Mouse (Mus musculus) forebrain, embryonic 12.5 days (tissue): ENCODE measurements around the gene Rtkn. TPM values are rescaled to one million over a fixed set of nuclear protein-coding genes. Genes with fewer than 3 reads are reported as not detected.

Source experiments
- ATAC-seq: fragments of 200-750 bp; cut with Nextera tagmentation; 2 replicates; pipeline ENCODE4 v1.8.0; 2017; ENCODE audit warnings: moderate TSS enrichment; ENCODE audit not compliant: low FRiP score
- H3K27ac ChIP-seq: fragments of 300-500 bp; sonication (generic); 2 replicates; pipeline ENCODE4 v1.5.1; 2016; ENCODE audit warnings: mild to moderate bottlenecking
- H3K27me3 ChIP-seq: fragments of 300-500 bp; sonication (generic); 2 replicates; pipeline ENCODE4 v1.6.1; 2016; ENCODE audit warnings: mild to moderate bottlenecking
- H3K36me3 ChIP-seq: fragments of 300-500 bp; sonication (generic); replicated peaks from 2 replicates; pipeline ENCODE4 v1.6.1; 2016; ENCODE audit warnings: mild to moderate bottlenecking
- H3K4me1 ChIP-seq: fragments of 300-500 bp; sonication (generic); 2 replicates; pipeline ENCODE4 v1.6.1; 2016
- H3K4me2 ChIP-seq: fragments of 300-500 bp; sonication (generic); 2 replicates; pipeline ENCODE4 v1.6.1; 2016; ENCODE audit warnings: mild to moderate bottlenecking, moderate library complexity
- H3K4me3 ChIP-seq: fragments of 300-500 bp; sonication (generic); replicated peaks from 2 replicates; pipeline ENCODE4 v1.5.1; 2016; ENCODE audit warnings: mild to moderate bottlenecking
- H3K9ac ChIP-seq: fragments of 300-500 bp; sonication (generic); 2 replicates; pipeline ENCODE4 v1.6.1; 2016; ENCODE audit warnings: mild to moderate bottlenecking
- H3K9me3 ChIP-seq: fragments of 300-500 bp; sonication (generic); 2 replicates; pipeline ENCODE4 v1.6.1; 2016
- WGBS: fragments of 180-500 bp; shearing (Covaris S2); methylation state at CpG from one replicate; pipeline ENCODE4 v1.1.7; 2016; 5-methylcytosine and 5-hydroxymethylcytosine counted together
- polyA plus RNA-seq: library from polyadenylated mRNA; unstranded; fragments of >200 nt; fragmentation: Nextera tagmentation; extraction: Ambion mirVana; gene quantifications from 2 replicates; pipeline ENCODE4 v1.2.1, GENCODE M21; 2016

Rtkn gene
- polyA plus RNA-seq, 1 experiment from 2014 or later, result 19.9 TPM

- Histone ChIP-seq H3K9me3 (no peaks in the 10 kb centered on the region), H3K4me2 (no peak overlapping the region), H3K4me1 (peaks cover 37% of the 10 kb centered on the region), H3K36me3 (0 out of 2 replicates have a peak, but pooled peaks cover 6% of the 10 kb centered on the region), H3K27ac (no peak overlapping the region), H3K4me3 (no peak overlapping the region), H3K9ac (no peak overlapping the region), H3K27me3 (no peaks in the 10 kb centered on the region)
- 91% methylated on average over 5 of the region's 5 CpGs for WGBS
- no peak for ATAC-seq
Measured at GRCm38 (mm10) chr6:83169872-83170271, 34.6 kb downstream of the Rtkn start.

GRCm38 (mm10) chr6:83171063-83171462, 35.8 kb downstream of the Rtkn start:
- Histone ChIP-seq H3K4me2 (no peak overlapping the region), H3K36me3 (0 out of 2 replicates have a peak, but pooled peaks cover 6% of the 10 kb centered on the region), H3K27me3 (no peaks in the 10 kb centered on the region), H3K4me1 (peaks cover 32% of the 10 kb centered on the region), H3K9ac (no peak overlapping the region), H3K27ac (no peak overlapping the region), H3K9me3 (no peaks in the 10 kb centered on the region), H3K4me3 (no peak overlapping the region)
- 85% methylated on average over 5 of the region's 5 CpGs for WGBS
- ATAC-seq, result no peak

GRCm38 (mm10) chr6:83172240-83172920, 37.1 kb downstream of the Rtkn start:
- H3K36me3 ChIP-seq, result 0 out of 2 replicates have a peak, but pooled peaks cover 6% of the 10 kb centered on the region
- 0 out of 2 replicates have a peak overlapping the region, but pooled peaks have one; percentile 10 for H3K4me3 ChIP-seq
- WGBS, result 54% methylated on average over 9 of the region's 9 CpGs
- no peak overlapping the region for H3K9ac ChIP-seq
- ATAC-seq, result no peak
- H3K27ac ChIP-seq, result peak overlapping the region; percentile 26
- peak overlapping the region; percentile 3; the same call in 1 of the 2 replicates for H3K4me2 ChIP-seq
- no peaks in the 10 kb centered on the region for H3K27me3 ChIP-seq
- H3K4me1 ChIP-seq, result peaks cover 19% of the 10 kb centered on the region
- H3K9me3 ChIP-seq, result no peaks in the 10 kb centered on the region

- Histone ChIP-seq H3K4me1 (peaks cover 26% of the 10 kb centered on the region), H3K36me3 (0 out of 2 replicates have a peak, but pooled peaks cover 6% of the 10 kb centered on the region), H3K27me3 (no peaks in the 10 kb centered on the region), H3K4me3 (no peak overlapping the region), H3K27ac (no peak overlapping the region), H3K9me3 (no peaks in the 10 kb centered on the region), H3K9ac (no peak overlapping the region), H3K4me2 (no peak overlapping the region)
- 88% methylated on average over 8 of the region's 8 CpGs for WGBS
- no peak for ATAC-seq
Measured at GRCm38 (mm10) chr6:83175996-83176395, 40.7 kb downstream of the Rtkn start.

GRCm38 (mm10) chr6:83179390-83180117, 44.3 kb downstream of the Rtkn start:
- Histone ChIP-seq H3K4me2 (peak overlapping the region; percentile 62), H3K36me3 (peaks cover 22% of the 10 kb centered on the region), H3K9ac (peak overlapping the region; percentile 61), H3K9me3 (no peaks in the 10 kb centered on the region), H3K27me3 (no peaks in the 10 kb centered on the region), H3K4me1 (peaks cover 16% of the 10 kb centered on the region), H3K4me3 (peak overlapping the region; percentile 37), H3K27ac (no peak overlapping the region)
- 15% methylated on average over 12 of the region's 12 CpGs for WGBS
- ATAC-seq, result peak; percentile 76

GRCm38 (mm10) chr6:83180605-83181004, 45.3 kb downstream of the Rtkn start:
- no peak overlapping the region for H3K4me3 ChIP-seq
- peaks cover 24% of the 10 kb centered on the region for H3K36me3 ChIP-seq
- H3K9ac ChIP-seq, result no peak overlapping the region; the same call in 1 of the 2 replicates
- H3K4me1 ChIP-seq, result peaks cover 23% of the 10 kb centered on the region
- H3K9me3 ChIP-seq, result no peaks in the 10 kb centered on the region
- no peaks in the 10 kb centered on the region for H3K27me3 ChIP-seq
- ATAC-seq, result no peak
- H3K4me2 ChIP-seq, result no peak overlapping the region
- H3K27ac ChIP-seq, result no peak overlapping the region
- WGBS, result 87% methylated on average over 6 of the region's 6 CpGs

- no peak for ATAC-seq
- Histone ChIP-seq H3K9ac (no peak overlapping the region), H3K4me1 (peaks cover 41% of the 10 kb centered on the region), H3K4me3 (no peak overlapping the region), H3K27me3 (no peaks in the 10 kb centered on the region), H3K27ac (no peak overlapping the region), H3K4me2 (no peak overlapping the region), H3K9me3 (no peaks in the 10 kb centered on the region), H3K36me3 (peaks cover 39% of the 10 kb centered on the region)
- 90% methylated on average over 3 of the region's 3 CpGs for WGBS
Measured at GRCm38 (mm10) chr6:83184858-83185435, 49.7 kb downstream of the Rtkn start.

GRCm38 (mm10) chr6:83185895-83186861, 50.9 kb downstream of the Rtkn start:
- peaks cover 52% of the 10 kb centered on the region for H3K36me3 ChIP-seq
- H3K27me3 ChIP-seq, result no peaks in the 10 kb centered on the region
- no peaks in the 10 kb centered on the region for H3K9me3 ChIP-seq
- H3K4me2 ChIP-seq, result peak overlapping the region; percentile 66
- H3K4me3 ChIP-seq, result peak overlapping the region; percentile 48
- H3K4me1 ChIP-seq, result peaks cover 36% of the 10 kb centered on the region
- peak overlapping the region; percentile 69 for H3K27ac ChIP-seq
- peak overlapping the region; percentile 68 for H3K9ac ChIP-seq
- peak; percentile 95 for ATAC-seq
- 4% methylated on average over 25 of the region's 25 CpGs for WGBS

GRCm38 (mm10) chr6:83186946-83187345, 51.7 kb downstream of the Rtkn start:
- Histone ChIP-seq H3K4me3 (peak overlapping the region; percentile 48), H3K27ac (peak overlapping the region; percentile 69), H3K9me3 (no peaks in the 10 kb centered on the region), H3K9ac (peak overlapping the region; percentile 68), H3K4me2 (peak overlapping the region; percentile 66), H3K27me3 (no peaks in the 10 kb centered on the region), H3K36me3 (peaks cover 59% of the 10 kb centered on the region), H3K4me1 (peaks cover 36% of the 10 kb centered on the region)
- no peak for ATAC-seq
- 58% methylated on average over 2 of the region's 2 CpGs for WGBS

- ATAC-seq, result no peak
- Histone ChIP-seq H3K4me2 (no peak overlapping the region), H3K27me3 (no peaks in the 10 kb centered on the region), H3K4me3 (no peak overlapping the region), H3K36me3 (peaks cover 98% of the 10 kb centered on the region), H3K9ac (no peak overlapping the region), H3K4me1 (peaks cover under 1% of the 10 kb centered on the region; the same call in 1 of the 2 replicates), H3K9me3 (no peaks in the 10 kb centered on the region), H3K27ac (no peak overlapping the region)
- WGBS, result 89% methylated on average over 7 of the region's 7 CpGs
Measured at GRCm38 (mm10) chr6:83193571-83193970, 58.3 kb downstream of the Rtkn start.

- H3K36me3 ChIP-seq, result peaks cover 85% of the 10 kb centered on the region
- H3K4me3 ChIP-seq, result no peak overlapping the region
- H3K27me3 ChIP-seq, result no peaks in the 10 kb centered on the region
- H3K4me2 ChIP-seq, result no peak overlapping the region
- H3K27ac ChIP-seq, result no peak overlapping the region
- no peaks in the 10 kb centered on the region for H3K9me3 ChIP-seq
- WGBS, result 46% methylated on average over 15 of the region's 15 CpGs
- ATAC-seq, result peak; percentile 50
- no peaks in the 10 kb centered on the region for H3K4me1 ChIP-seq
- no peak overlapping the region for H3K9ac ChIP-seq
Measured at GRCm38 (mm10) chr6:83197345-83198004, 62.2 kb downstream of the Rtkn start.
